Mouse (Mus musculus): ENCODE results near the gene Slc18b1. TPM values are rescaled to one million over a fixed set of nuclear protein-coding genes. Genes with fewer than 3 reads are reported as not detected.

Gene Slc18b1
- 18.5 and 18.8 TPM in 2 replicates for polyA plus RNA-seq (2014; fragmentation: Nextera tagmentation; extraction: Ambion mirVana)

DNA sequence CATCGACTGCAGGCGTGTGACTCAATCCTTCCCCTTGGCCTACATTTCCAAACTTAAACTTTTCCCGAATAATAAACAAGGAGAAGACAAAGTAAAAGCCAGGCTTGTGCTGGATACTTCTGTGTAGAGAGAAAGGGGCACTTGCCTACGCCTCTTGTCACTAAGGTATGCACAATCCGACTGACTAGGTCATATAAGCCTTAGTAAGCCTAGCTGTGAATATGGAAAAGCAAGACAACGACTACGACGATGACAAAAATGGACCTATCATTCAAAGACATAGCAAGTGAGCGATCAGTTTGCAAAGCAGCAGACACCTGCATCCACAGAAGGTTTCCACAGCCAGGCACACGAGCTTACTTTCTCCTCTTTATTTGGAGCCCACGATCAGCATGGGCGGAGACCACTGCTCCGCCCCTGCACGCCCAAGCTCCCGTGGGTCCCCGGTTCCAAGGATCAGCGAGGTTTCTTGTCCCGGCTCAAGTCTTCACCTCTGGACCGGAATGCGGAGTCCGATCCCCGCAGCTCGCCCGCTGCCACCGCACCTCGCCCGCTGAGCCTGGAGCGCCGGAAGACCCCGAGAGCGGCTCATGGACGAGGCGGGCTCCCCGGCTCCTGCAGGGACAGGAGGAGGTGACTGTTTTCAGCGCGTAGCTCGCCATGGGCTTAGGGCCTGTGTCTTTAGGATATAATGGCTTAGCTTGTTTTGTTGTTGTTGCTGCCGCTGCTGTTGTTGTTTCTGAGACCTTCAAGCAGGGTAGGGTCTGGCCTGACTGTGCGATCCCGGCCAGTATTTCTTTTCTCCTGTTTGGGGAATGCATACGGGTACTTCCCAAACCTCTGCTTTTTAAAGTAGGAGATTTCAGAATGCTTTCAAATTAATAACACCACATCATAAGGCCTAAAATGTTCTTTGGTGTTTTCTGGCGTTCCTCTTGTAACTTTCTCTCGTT lies at the start of gene Slc18b1:
Slc18b1 (plus strand) TSS at position 436 of the 953 bp plus-strand sequence.
- 4% methylated on average over 34 of the region's 43 CpGs for WGBS
- peak within 1 kb of the TSS; percentile 70 for H3K27ac ChIP-seq (replicated peaks; ENCODE audit: low read depth, low read length)
- peak within 1 kb of the TSS; percentile 63 for H3K4me3 ChIP-seq (ENCODE audit: low read depth, low read length)
- ATAC-seq (ENCODE audit: low read depth) (peak; percentile 70), DNase-seq (ENCODE audit: low spot score) (peak; percentile 57)
- no peaks in the 10 kb centered on the region for H3K27me3 ChIP-seq (replicated peaks; ENCODE audit: control insufficient read depth, insufficient read depth, low read length)
- peaks cover 8% of the 10 kb centered on the region; the same call in 1 of the 2 replicates for H3K4me1 ChIP-seq (ENCODE audit: control insufficient read depth, insufficient read depth, low read length)
- H3K9ac ChIP-seq (ENCODE audit: low read depth, low read length), result peak within 1 kb of the TSS; percentile 75
- peak within 1 kb of the TSS; percentile 73 for H3K4me2 ChIP-seq (ENCODE audit: low read depth, low read length)
- H3K36me3 ChIP-seq (ENCODE audit: control insufficient read depth, insufficient read depth, low read length), result peaks cover 16% of the 10 kb centered on the region
- H3K9me3 ChIP-seq (ENCODE audit: control insufficient read depth, low read length), result no peaks in the 10 kb centered on the region

DNA sequence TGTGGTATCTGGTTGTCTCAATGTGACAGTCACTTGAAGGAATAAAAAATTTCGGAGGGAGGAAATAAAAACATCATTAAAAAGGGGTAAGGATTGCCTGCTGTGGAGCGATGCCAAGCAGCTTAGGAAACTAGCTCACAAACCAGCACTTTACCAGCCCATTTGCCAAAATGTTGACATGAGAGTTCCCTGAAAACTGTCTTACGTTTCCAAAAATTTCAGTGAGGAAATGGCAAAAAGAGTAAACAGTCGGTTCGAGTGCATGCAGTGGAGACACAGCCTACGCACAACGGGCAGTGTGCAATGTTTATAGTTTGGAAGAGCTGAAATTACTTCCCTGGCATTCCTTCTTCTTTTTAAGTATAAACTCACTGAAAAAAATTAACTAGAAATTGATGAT lies 42.6 kb upstream of the Slc18b1 start:
- WGBS, result 34% methylated on average over 7 of the region's 7 CpGs
- DNase-seq (ENCODE audit: low spot score) (peak; percentile 73), ATAC-seq (ENCODE audit: low read depth) (no peak)
- Histone ChIP-seq H3K36me3 (ENCODE audit: control insufficient read depth, insufficient read depth, low read length) (no peaks in the 10 kb centered on the region), H3K9me3 (ENCODE audit: control insufficient read depth, low read length) (no peaks in the 10 kb centered on the region), H3K4me2 (ENCODE audit: low read depth, low read length) (peak overlapping the region; percentile 27), H3K27ac (replicated peaks; ENCODE audit: low read depth, low read length) (peak overlapping the region; percentile 52; the same call in 1 of the 2 replicates), H3K4me3 (ENCODE audit: low read depth, low read length) (no peak overlapping the region), H3K4me1 (ENCODE audit: control insufficient read depth, insufficient read depth, low read length) (peaks cover 5% of the 10 kb centered on the region; the same call in 1 of the 2 replicates), H3K9ac (ENCODE audit: low read depth, low read length) (no peak overlapping the region), H3K27me3 (replicated peaks; ENCODE audit: control insufficient read depth, insufficient read depth, low read length) (no peaks in the 10 kb centered on the region)

- Histone ChIP-seq H3K4me3 (ENCODE audit: low read depth, low read length) (no peak overlapping the region), H3K4me2 (ENCODE audit: low read depth, low read length) (no peak overlapping the region), H3K4me1 (ENCODE audit: control insufficient read depth, insufficient read depth, low read length) (no peaks in the 10 kb centered on the region), H3K27ac (replicated peaks; ENCODE audit: low read depth, low read length) (no peak overlapping the region), H3K9ac (ENCODE audit: low read depth, low read length) (no peak overlapping the region), H3K27me3 (replicated peaks; ENCODE audit: control insufficient read depth, insufficient read depth, low read length) (no peaks in the 10 kb centered on the region), H3K9me3 (ENCODE audit: control insufficient read depth, low read length) (no peaks in the 10 kb centered on the region), H3K36me3 (ENCODE audit: control insufficient read depth, insufficient read depth, low read length) (peaks cover 19% of the 10 kb centered on the region; the same call in 1 of the 2 replicates)
- ATAC-seq (ENCODE audit: low read depth), result peak; percentile 35; the same call in 1 of the 2 replicates
- peak; percentile 58 for DNase-seq (ENCODE audit: low spot score)
- WGBS, result 35% methylated on average over 5 of the region's 5 CpGs
These were observed 19.4 kb upstream of the Slc18b1 start for GRCm38 (mm10) chr10:23777288-23777945.

DNA sequence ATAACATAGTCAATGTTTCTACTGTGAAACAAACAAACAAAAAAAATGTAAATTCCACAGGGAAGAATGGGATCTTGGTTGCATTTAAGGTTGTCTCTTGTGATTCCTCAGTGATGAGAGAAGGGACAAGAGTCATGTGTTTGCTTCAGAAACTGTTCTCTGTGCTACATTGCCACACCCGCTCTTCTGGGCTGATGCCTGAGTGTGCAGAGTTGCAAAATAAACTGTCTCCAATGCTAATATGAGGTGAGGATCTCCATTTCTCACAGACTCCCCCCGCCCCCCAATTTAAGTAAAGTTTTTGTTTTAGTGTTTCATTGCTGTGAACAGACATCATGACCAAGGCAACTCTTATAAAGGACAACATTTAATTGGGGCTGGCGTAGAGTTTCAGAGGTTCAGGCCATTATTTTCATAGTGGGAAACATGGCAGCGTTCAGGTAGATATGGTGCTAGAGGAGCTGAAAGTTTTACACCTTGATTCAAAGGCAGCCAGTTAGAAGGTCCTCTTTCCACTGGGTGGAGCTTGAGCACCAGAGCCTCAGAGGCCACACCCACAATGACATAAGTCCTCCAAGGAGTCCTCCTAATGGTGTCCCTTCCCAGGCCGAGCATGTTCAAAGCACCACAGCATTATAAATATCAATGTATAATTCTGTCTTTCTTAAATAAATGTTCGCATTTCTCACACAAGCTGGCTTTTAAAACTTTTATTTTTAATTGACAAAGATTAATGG lies 16.1 kb upstream of the Slc18b1 start:
- WGBS, result 84% methylated on average over 6 of the region's 6 CpGs
- H3K4me1 ChIP-seq (ENCODE audit: control insufficient read depth, insufficient read depth, low read length), result peaks cover under 1% of the 10 kb centered on the region; the same call in 1 of the 2 replicates
- H3K4me2 ChIP-seq (ENCODE audit: low read depth, low read length), result no peak overlapping the region
- no peak overlapping the region for H3K4me3 ChIP-seq (ENCODE audit: low read depth, low read length)
- no peaks in the 10 kb centered on the region for H3K27me3 ChIP-seq (replicated peaks; ENCODE audit: control insufficient read depth, insufficient read depth, low read length)
- H3K9me3 ChIP-seq (ENCODE audit: control insufficient read depth, low read length), result no peaks in the 10 kb centered on the region
- peak; percentile 43 for DNase-seq (ENCODE audit: low spot score)
- no peak overlapping the region for H3K27ac ChIP-seq (replicated peaks; ENCODE audit: low read depth, low read length)
- no peak for ATAC-seq (ENCODE audit: low read depth)
- no peak overlapping the region for H3K9ac ChIP-seq (ENCODE audit: low read depth, low read length)
- H3K36me3 ChIP-seq (ENCODE audit: control insufficient read depth, insufficient read depth, low read length), result peaks cover 49% of the 10 kb centered on the region

- 75% methylated on average over 11 of the region's 11 CpGs for WGBS
- no peak for DNase-seq (ENCODE audit: low spot score)
These were observed 14.7 kb upstream of the Slc18b1 start for GRCm38 (mm10) chr10:23781760-23782735.

GRCm38 (mm10) chr10:23782855-23783492 lies 13.8 kb upstream of the Slc18b1 start:
- WGBS, result 33% methylated on average over 2 of the region's 2 CpGs
- H3K4me3 ChIP-seq (ENCODE audit: low read depth, low read length), result no peak overlapping the region
- no peak for ATAC-seq (ENCODE audit: low read depth)
- peaks cover 10% of the 10 kb centered on the region for H3K4me1 ChIP-seq (ENCODE audit: control insufficient read depth, insufficient read depth, low read length)
- H3K27ac ChIP-seq (replicated peaks; ENCODE audit: low read depth, low read length), result 0 out of 2 replicates have a peak overlapping the region, but pooled peaks have one; percentile 11
- peaks cover 55% of the 10 kb centered on the region for H3K36me3 ChIP-seq (ENCODE audit: control insufficient read depth, insufficient read depth, low read length)
- H3K27me3 ChIP-seq (replicated peaks; ENCODE audit: control insufficient read depth, insufficient read depth, low read length), result no peaks in the 10 kb centered on the region
- DNase-seq (ENCODE audit: low spot score), result no peak
- no peak overlapping the region for H3K9ac ChIP-seq (ENCODE audit: low read depth, low read length)
- H3K4me2 ChIP-seq (ENCODE audit: low read depth, low read length), result no peak overlapping the region
- no peaks in the 10 kb centered on the region for H3K9me3 ChIP-seq (ENCODE audit: control insufficient read depth, low read length)

More at GRCm38 (mm10) chr10:23781760-23782735, 14.7 kb upstream of the Slc18b1 start:
- Histone ChIP-seq H3K36me3 (ENCODE audit: control insufficient read depth, insufficient read depth, low read length) (peaks cover 55% of the 10 kb centered on the region), H3K4me3 (ENCODE audit: low read depth, low read length) (no peak overlapping the region), H3K4me2 (ENCODE audit: low read depth, low read length) (no peak overlapping the region), H3K27me3 (replicated peaks; ENCODE audit: control insufficient read depth, insufficient read depth, low read length) (no peaks in the 10 kb centered on the region), H3K9me3 (ENCODE audit: control insufficient read depth, low read length) (no peaks in the 10 kb centered on the region), H3K4me1 (ENCODE audit: control insufficient read depth, insufficient read depth, low read length) (peaks cover 8% of the 10 kb centered on the region), H3K9ac (ENCODE audit: low read depth, low read length) (no peak overlapping the region), H3K27ac (replicated peaks; ENCODE audit: low read depth, low read length) (no peak overlapping the region)
- no peak for ATAC-seq (ENCODE audit: low read depth)

DNA sequence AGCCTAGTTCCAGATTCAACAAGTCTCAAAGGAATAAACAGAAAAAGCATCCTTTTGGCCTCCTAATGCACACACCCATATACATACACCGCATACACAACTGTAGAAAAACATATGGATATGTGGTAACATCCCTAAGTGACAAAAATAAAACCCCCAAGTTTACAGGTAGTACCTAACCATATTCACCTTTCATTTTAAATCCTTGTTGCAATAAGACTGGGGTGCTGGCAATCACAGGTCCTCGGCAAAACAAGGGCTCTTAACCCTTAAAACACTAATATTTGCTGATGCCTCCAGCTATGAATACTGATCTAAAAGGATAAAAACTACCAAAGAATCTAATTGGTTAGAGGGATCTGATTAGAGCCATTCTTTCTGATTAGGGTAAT lies 13.3 kb upstream of the Slc18b1 start:
- Histone ChIP-seq H3K4me1 (ENCODE audit: control insufficient read depth, insufficient read depth, low read length) (peaks cover 15% of the 10 kb centered on the region), H3K4me2 (ENCODE audit: low read depth, low read length) (no peak overlapping the region), H3K9ac (ENCODE audit: low read depth, low read length) (no peak overlapping the region), H3K27ac (replicated peaks; ENCODE audit: low read depth, low read length) (0 out of 2 replicates have a peak overlapping the region, but pooled peaks have one; percentile 11), H3K4me3 (ENCODE audit: low read depth, low read length) (no peak overlapping the region), H3K9me3 (ENCODE audit: control insufficient read depth, low read length) (no peaks in the 10 kb centered on the region), H3K27me3 (replicated peaks; ENCODE audit: control insufficient read depth, insufficient read depth, low read length) (no peaks in the 10 kb centered on the region), H3K36me3 (ENCODE audit: control insufficient read depth, insufficient read depth, low read length) (peaks cover 55% of the 10 kb centered on the region)
- DNase-seq (ENCODE audit: low spot score), result no peak
- ATAC-seq (ENCODE audit: low read depth), result no peak
- 25% methylated on average over 2 of the region's 2 CpGs for WGBS
